Mouse (Mus musculus): ENCODE measurements around the gene Usp49.

The Usp49 gene

DNA sequence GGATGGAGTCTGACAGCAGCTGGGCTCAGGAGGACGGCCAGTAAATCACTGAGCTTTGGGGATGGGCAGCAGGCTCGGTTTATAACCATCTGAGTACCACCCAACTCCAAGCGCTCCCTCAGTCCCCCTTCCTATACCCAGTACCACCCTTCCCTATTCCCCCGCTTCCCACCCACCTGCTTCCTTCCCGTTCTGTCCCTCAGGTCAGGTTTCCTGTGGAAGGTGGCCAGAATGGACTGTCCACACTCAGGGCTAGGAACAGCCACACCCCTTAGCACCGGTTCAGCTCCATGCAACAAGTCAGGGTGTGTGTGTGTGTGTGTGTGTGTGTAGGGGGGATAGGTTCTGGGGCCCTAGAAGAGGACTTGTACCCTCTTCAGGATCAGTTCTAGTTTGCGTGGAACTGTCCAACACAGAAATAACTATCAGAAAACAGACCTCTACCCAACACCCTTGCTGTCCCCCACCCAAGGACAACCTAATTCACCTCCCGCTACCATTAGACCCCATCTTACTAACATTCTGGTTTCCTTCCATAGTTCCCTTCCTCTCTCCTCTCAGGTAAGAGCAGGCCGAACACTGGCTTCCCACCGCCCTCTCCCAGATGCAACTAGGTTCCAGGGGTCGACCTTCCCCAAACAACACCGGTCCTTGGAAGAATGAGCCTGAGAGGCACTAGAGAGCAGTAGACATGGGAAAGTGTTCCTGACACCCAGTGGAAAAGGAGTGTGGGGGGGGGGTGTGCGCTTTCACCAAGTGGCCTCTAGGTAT lies 63.4 kb downstream of the Usp49 start:
- no peak for DNase-seq (ENCODE audit: low spot score in 2 of 2)

GRCm38 (mm10) chr17:47694442-47694502 lies 63.8 kb downstream of the Usp49 start, which contains the start of gene Gm21981:
Gene Gm21981, minus strand, starts transcription at chr17:47694455.
- no peak for DNase-seq (ENCODE audit: low spot score in 2 of 2)

GRCm38 (mm10) chr17:47694503-47695336 lies 64.2 kb downstream of the Usp49 start, which contains the start of gene Prickle4:
Gene Prickle4, minus strand, starts transcription at chr17:47694736.
- DNase-seq (ENCODE audit: low spot score in 2 of 2): peak; percentile 95

DNA sequence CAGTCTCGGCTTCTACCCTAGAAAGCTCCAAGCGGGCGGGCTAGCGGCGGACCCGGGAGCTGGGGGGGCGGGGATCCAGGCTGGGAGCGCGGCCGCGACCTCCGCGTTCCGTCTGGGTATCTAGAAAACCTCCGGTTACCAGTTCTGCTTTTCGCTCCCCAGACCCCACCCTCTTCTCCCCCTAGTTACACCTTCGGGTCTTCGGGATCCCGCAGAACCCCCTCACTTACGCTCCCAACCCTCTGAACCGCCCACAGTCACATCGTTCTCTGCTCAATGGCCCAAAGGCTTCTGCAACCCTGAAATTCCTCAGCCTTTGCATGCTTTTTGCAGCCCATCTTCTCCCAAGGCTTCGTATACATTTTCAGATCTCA lies 64.8 kb downstream of the Usp49 start:
- DNase-seq (ENCODE audit: low spot score in 2 of 2): no peak

GRCm38 (mm10) chr17:47698156-47698555 lies 67.7 kb downstream of the Usp49 start:
- DNase-seq (ENCODE audit: low spot score in 2 of 2): no peak

GRCm38 (mm10) chr17:47699055-47699454 lies 68.6 kb downstream of the Usp49 start:
- no peak for DNase-seq (ENCODE audit: low spot score in 2 of 2)

GRCm38 (mm10) chr17:47701793-47702192 lies 71.3 kb downstream of the Usp49 start:
- DNase-seq (ENCODE audit: low spot score in 2 of 2): no peak

DNA sequence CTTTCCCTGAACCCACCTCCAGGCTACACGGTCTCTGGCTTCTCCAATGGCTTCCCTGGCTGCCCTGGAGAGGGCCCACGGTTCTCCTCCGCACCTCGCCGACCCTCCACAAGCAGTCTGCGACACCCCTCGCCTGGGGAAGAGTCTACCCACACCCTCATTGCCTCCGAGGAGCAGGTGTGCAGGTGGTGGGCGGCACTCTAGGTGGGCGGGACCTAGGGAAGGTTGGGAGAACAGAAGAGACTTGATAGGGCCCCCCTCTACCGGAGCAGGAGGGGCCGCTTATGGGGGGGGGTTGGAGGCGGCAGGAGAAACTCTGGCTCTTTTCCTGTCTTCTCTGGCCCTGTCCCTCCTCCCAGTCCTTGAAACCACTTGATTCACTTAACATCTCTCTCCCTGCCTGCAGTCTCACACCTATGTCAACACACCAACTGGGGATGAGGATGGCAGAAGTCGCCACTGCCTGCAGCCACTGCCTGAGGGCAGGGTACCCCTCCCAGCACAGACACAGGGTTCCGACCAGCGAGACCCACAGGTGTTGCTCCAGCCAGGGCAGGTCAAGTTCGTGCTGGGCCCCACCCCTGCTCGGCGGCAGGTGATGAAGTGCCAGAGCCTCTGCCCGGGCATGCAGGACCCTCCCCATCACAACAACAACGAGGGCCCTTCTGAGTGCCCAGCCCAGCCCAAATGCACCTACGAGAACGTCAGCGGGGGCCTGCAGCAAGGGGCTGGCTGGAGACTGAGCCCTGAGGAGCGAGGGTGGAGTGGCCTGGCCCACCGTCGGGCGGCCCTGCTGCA lies 72.3 kb downstream of the Usp49 start:
- no peak for DNase-seq (ENCODE audit: low spot score in 2 of 2)

- no peak for DNase-seq (ENCODE audit: low spot score in 2 of 2)
These were observed 73.1 kb downstream of the Usp49 start for GRCm38 (mm10) chr17:47703556-47703955.

- DNase-seq (ENCODE audit: low spot score in 2 of 2): no peak
These were observed 74.2 kb downstream of the Usp49 start for GRCm38 (mm10) chr17:47704692-47705091.

- no peak for DNase-seq (ENCODE audit: low spot score in 2 of 2)
These were observed 75.7 kb downstream of the Usp49 start for GRCm38 (mm10) chr17:47706196-47706595.

GRCm38 (mm10) chr17:47707961-47708360 lies 77.5 kb downstream of the Usp49 start:
- no peak for DNase-seq (ENCODE audit: low spot score in 2 of 2)

DNA sequence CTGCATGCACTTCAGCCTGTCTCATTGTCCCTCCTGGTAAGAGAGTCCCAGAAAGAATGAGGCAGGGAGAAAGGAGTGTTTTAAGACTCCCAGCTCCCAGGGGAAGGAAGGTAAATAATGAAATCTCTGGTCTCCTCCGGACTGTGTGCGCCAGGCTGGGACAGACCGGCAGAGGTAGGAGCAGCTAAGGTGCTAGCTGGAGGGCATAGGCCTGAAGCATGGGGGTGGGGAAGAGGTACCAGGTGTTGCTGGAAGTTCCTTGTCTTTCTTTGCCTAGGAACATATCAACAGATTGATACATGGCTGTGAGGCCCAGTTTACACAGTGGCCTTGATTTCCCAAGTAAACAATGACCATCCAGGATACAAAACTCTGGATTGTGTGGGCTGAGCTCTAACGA lies 78.5 kb downstream of the Usp49 start:
- no peak for DNase-seq (ENCODE audit: low spot score in 2 of 2)

- no peak for DNase-seq (ENCODE audit: low spot score in 2 of 2)
These were observed 79.5 kb downstream of the Usp49 start for GRCm38 (mm10) chr17:47710036-47710435.

GRCm38 (mm10) chr17:47711883-47712282 lies 81.4 kb downstream of the Usp49 start:
- DNase-seq (ENCODE audit: low spot score in 2 of 2): no peak

DNA sequence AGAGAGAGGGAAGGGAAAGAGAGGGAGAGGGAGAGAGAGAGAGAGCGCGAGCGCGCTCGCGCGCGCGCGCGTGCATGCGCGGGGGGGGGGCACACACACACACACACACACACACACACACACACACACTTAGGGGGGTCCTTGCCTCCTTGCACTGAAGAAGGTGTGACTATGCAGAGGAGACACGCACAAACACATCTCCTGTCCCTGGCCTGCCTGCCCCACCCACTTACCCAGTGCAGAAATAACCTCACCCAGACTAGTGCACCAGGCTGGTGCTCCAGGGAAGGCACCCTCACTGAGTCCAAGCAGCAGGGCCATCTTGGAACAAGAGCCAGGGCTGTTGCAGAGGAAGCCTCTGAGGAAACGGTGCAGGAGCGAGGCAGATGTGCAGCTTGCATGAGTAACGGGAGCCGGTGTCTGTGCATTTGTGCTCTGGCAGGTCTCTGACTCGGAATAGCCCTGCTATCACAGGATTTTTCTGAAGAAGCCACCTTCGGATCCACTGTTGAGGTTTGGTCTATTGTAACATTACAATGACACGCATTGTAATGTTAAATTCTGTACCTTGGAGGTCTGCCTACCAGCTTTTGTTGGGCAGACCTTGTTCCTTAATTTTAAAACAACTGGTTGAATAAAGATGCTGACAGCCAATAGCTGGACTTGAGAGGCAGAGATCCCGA lies 82.5 kb downstream of the Usp49 start:
- no peak for DNase-seq (ENCODE audit: low spot score in 2 of 2)

DNA sequence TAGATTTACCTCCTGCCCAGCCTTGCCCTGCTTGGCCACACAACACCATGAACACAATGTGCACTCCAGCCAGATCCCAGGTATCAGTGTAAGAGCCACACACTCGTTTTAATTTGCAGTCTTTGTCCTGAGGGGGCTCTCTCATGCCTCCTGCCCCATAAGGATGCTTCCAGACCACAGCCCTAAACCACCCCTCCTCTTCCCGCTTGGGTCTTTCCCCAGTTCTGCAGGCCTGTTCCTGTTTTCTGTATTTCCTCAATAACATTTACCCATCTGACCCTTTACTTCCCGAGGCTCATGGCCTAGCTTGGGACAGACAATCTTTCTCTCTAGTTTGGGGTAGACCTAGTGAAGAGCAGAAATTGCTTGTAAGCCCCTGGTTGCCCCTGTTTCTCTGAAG lies 84.5 kb downstream of the Usp49 start:
- no peak for DNase-seq (ENCODE audit: low spot score in 2 of 2)

DNA sequence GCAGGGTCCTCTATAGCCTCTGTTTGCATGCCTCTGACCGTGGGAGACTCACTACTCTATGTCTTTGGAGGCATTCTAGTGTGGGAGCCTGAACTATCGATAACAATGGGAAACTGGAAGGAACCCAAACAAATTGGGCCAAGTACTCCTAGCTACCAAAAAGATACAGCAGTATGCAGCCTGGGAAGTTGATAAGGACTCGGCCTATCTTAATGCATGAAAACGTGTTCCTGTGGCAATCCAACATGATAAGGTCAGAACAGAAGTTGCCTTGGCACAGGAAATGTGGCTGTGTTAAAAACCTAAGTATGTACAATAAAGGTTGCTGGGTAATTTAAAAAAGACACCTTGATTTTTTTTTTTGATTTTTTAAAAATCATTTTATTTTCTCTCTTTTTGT lies 90.7 kb downstream of the Usp49 start:
- DNase-seq (ENCODE audit: low spot score in 2 of 2): no peak

GRCm38 (mm10) chr17:47726566-47726965 lies 96.1 kb downstream of the Usp49 start, which contains the start of gene Pgc:
Gene Pgc, plus strand, starts transcription at chr17:47726842.
- no peak for DNase-seq (ENCODE audit: low spot score in 2 of 2)

DNA sequence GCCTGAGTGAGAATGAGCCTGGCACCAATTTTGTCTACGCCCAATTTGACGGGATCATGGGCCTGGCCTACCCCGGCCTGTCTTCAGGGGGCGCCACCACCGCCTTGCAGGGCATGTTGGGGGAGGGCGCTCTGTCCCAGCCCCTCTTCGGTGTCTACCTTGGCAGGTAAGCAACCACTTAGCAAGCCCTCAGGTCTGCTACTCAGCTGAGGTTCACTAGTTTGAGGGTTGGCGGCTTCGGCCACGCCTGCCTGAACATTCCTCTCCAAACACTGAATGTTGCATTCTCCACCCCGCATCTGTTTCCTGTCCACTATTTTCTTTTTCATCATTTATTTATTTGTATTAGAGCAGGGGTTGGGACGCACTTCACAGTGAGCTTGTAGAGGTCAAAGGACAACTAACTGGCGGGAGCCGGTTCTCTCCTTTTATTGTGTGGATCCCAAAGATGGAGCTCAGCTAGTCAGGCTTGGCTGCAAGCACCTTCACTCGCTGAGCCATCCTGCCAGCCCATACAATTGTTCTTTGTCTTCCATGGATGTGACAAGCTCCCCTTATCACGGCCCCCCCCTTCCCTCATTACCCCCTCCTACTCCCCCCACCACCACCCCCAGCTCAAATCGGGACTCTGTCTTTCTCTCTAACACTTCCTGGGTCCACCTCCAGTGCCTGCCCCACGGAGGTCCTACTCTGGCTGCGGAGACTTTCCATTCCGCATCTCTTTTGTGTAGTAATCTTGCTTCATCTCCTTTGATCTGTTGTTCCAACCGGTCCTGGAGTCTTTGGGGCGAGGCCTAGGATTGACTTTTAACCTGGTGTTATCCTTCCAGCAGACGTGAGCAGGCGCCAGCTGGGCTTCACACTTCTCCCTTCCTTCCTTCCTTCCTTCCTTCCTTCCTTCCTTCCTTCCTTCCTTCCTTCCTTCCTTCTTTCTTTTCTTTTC lies 100.4 kb downstream of the Usp49 start:
- DNase-seq (ENCODE audit: low spot score in 2 of 2): no peak

GRCm38 (mm10) chr17:47735553-47736100 lies 105.1 kb downstream of the Usp49 start:
- no peak for DNase-seq (ENCODE audit: low spot score in 2 of 2)
